Mouse (Mus musculus): ENCODE results near the gene 5830411N06Rik. TPM values are rescaled to one million over a fixed set of nuclear protein-coding genes. Genes with fewer than 3 reads are reported as not detected.

Gene 5830411N06Rik
- total and polyA plus RNA-seq, 2 experiments from 2014 or later = not detected

DNA sequence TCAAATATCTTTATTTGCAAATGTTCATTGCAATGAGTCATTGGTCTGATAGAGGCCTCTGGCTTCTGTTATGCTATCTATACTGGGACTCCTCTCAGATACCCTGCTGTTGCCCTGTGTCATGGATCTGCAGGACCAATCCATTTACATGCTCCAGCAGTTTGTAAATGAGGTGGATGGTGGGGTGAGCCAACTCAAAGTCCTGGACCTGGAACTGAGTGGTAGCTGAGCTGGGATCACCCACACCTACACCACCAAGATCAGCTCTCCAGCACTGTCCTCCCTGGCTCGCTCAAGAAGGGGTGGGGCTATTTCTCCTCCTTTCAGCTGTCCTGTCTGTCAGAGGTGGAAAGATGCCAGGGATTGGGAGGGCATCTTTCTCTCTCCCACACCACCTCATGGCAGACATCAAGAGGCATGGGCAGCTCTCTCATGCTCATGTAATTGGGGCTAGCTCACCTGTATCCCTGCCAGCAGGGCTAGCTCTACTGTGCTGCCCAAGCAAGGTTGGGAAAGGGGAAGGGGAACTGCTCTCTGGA is 82.8 kb downstream of the 5830411N06Rik start:
- DNase-seq (ENCODE audit: low spot score) (peak; percentile 4), ATAC-seq (no peak)
- Histone ChIP-seq H3K27ac (no peak overlapping the region), H3K9ac (replicated peaks; ENCODE audit: low read length) (no peak overlapping the region), H3K9me3 (ENCODE audit: low read length) (no peaks in the 10 kb centered on the region), H3K36me3 (ENCODE audit: insufficient read depth, low read length) (no peaks in the 10 kb centered on the region), H3K27me3 (ENCODE audit: insufficient read depth, low read length) (no peaks in the 10 kb centered on the region), H3K4me2 (ENCODE audit: low read depth, low read length) (no peak overlapping the region), H3K4me3 (ENCODE audit: low read length) (no peak overlapping the region), H3K4me1 (ENCODE audit: insufficient read depth, low read length) (no peaks in the 10 kb centered on the region)
- no peak for TF ChIP-seq CTCF (IDR thresholded peaks at IDR 0.05; ENCODE audit: low read depth)
- whole genome bisulfite sequencing = 35% methylated on average over 1 of the region's 1 CpGs

- Histone ChIP-seq H3K36me3 (ENCODE audit: insufficient read depth, low read length) (no peaks in the 10 kb centered on the region), H3K9me3 (ENCODE audit: low read length) (no peaks in the 10 kb centered on the region), H3K27me3 (ENCODE audit: insufficient read depth, low read length) (no peaks in the 10 kb centered on the region), H3K4me2 (ENCODE audit: low read depth, low read length) (no peak within 1 kb of the TSS), H3K27ac (no peak within 1 kb of the TSS), H3K4me1 (ENCODE audit: insufficient read depth, low read length) (no peaks in the 10 kb centered on the region), H3K4me3 (ENCODE audit: low read length) (no peak within 1 kb of the TSS), H3K9ac (replicated peaks; ENCODE audit: low read length) (no peak within 1 kb of the TSS)
- 77% methylated on average over 2 of the region's 2 CpGs for WGBS
- ATAC-seq = no peak
- TF ChIP-seq CTCF (IDR thresholded peaks at IDR 0.05; ENCODE audit: low read depth) = no peak
- no peak for DNase-seq (ENCODE audit: low spot score)
Measured at GRCm38 (mm10) chr7:140333717-140334116, 86.6 kb downstream of the 5830411N06Rik start, which contains the start of gene Olfr527. TSS of gene Olfr527 (plus strand) at chr7:140334017.

Other genes with a start within 250 kb of the 5830411N06Rik start
- gene Zfp511, start 210.9 kb upstream of the 5830411N06Rik start, total RNA-seq (2014; rRNA removed) = 23.3 and 42.9 TPM in 2 replicates
- gene Zfp511, start 210.9 kb upstream of the 5830411N06Rik start, polyA plus RNA-seq (2015; fragmentation: Nextera tagmentation; extraction: Ambion mirVana) = 60.5 and 63.9 TPM in 2 replicates
- gene Tubgcp2, start 210.6 kb upstream of the 5830411N06Rik start, total RNA-seq (2014; rRNA removed) = 61.7 and 63.7 TPM in 2 replicates
- 58.3 TPM in 2 replicates for gene Tubgcp2, start 210.6 kb upstream of the 5830411N06Rik start, polyA plus RNA-seq (2015; fragmentation: Nextera tagmentation; extraction: Ambion mirVana)
- gene Msx3, start 198.2 kb upstream of the 5830411N06Rik start, total RNA-seq (2014; rRNA removed) = 0.94 and 1.2 TPM in 2 replicates
- 1.9 and 2.0 TPM in 2 replicates for gene Msx3, start 198.2 kb upstream of the 5830411N06Rik start, polyA plus RNA-seq (2015; fragmentation: Nextera tagmentation; extraction: Ambion mirVana)
- gene Caly, start 164.7 kb upstream of the 5830411N06Rik start, total RNA-seq (2014; rRNA removed) = 422 and 452 TPM in 2 replicates
- gene Caly, start 164.7 kb upstream of the 5830411N06Rik start, polyA plus RNA-seq (2015; fragmentation: Nextera tagmentation; extraction: Ambion mirVana) = 460 and 486 TPM in 2 replicates
- not detected in 2 replicates for gene Prap1, start 153.9 kb upstream of the 5830411N06Rik start, total RNA-seq (2014; rRNA removed)
- gene Prap1, start 153.9 kb upstream of the 5830411N06Rik start, polyA plus RNA-seq (2015; fragmentation: Nextera tagmentation; extraction: Ambion mirVana) = not detected in 2 replicates
- gene Fuom, start 144.8 kb upstream of the 5830411N06Rik start, total RNA-seq (2014; rRNA removed) = 34.3 and 36.2 TPM in 2 replicates
- gene Fuom, start 144.8 kb upstream of the 5830411N06Rik start, polyA plus RNA-seq (2015; fragmentation: Nextera tagmentation; extraction: Ambion mirVana) = 53.0 and 54.3 TPM in 2 replicates
- gene Paox, start 131.5 kb upstream of the 5830411N06Rik start, total RNA-seq (2014; rRNA removed) = 9.4 and 15.2 TPM in 2 replicates
- gene Paox, start 131.5 kb upstream of the 5830411N06Rik start, polyA plus RNA-seq (2015; fragmentation: Nextera tagmentation; extraction: Ambion mirVana) = 8.9 TPM in 2 replicates
- gene Echs1, start 130.8 kb upstream of the 5830411N06Rik start, total RNA-seq (2014; rRNA removed) = 88.7 and 91.5 TPM in 2 replicates
- 136 and 145 TPM in 2 replicates for gene Echs1, start 130.8 kb upstream of the 5830411N06Rik start, polyA plus RNA-seq (2015; fragmentation: Nextera tagmentation; extraction: Ambion mirVana)
- 6.4 and 7.2 TPM in 2 replicates for gene Mtg1, start 109.7 kb upstream of the 5830411N06Rik start, total RNA-seq (2014; rRNA removed)
- gene Mtg1, start 109.7 kb upstream of the 5830411N06Rik start, polyA plus RNA-seq (2015; fragmentation: Nextera tagmentation; extraction: Ambion mirVana) = 32.6 and 33.5 TPM in 2 replicates
- 64.7 and 66.4 TPM in 2 replicates for gene Sprn, start 92.4 kb upstream of the 5830411N06Rik start, total RNA-seq (2014; rRNA removed)
- 27.2 and 29.9 TPM in 2 replicates for gene Sprn, start 92.4 kb upstream of the 5830411N06Rik start, polyA plus RNA-seq (2015; fragmentation: Nextera tagmentation; extraction: Ambion mirVana)
- not detected in 2 replicates for gene Olfr522, start 82.5 kb upstream of the 5830411N06Rik start, total RNA-seq (2014; rRNA removed)
- gene Olfr522, start 82.5 kb upstream of the 5830411N06Rik start, polyA plus RNA-seq (2015; fragmentation: Nextera tagmentation; extraction: Ambion mirVana) = not detected in 2 replicates
- not detected in 2 replicates for gene Olfr523, start 74.1 kb upstream of the 5830411N06Rik start, total RNA-seq (2014; rRNA removed)
- gene Olfr523, start 74.1 kb upstream of the 5830411N06Rik start, polyA plus RNA-seq (2015; fragmentation: Nextera tagmentation; extraction: Ambion mirVana) = not detected in 2 replicates
- gene Olfr524, start 41.3 kb upstream of the 5830411N06Rik start, total RNA-seq (2014; rRNA removed) = not detected in 2 replicates
- not detected in 2 replicates for gene Olfr524, start 41.3 kb upstream of the 5830411N06Rik start, polyA plus RNA-seq (2015; fragmentation: Nextera tagmentation; extraction: Ambion mirVana)
- gene Cd163l1, start 29.0 kb upstream of the 5830411N06Rik start, total RNA-seq (2014; rRNA removed) = not detected in 2 replicates
- gene Cd163l1, start 29.0 kb upstream of the 5830411N06Rik start, polyA plus RNA-seq (2015; fragmentation: Nextera tagmentation; extraction: Ambion mirVana) = not detected in 2 replicates
- not detected in 2 replicates for gene Olfr525, start 73.6 kb downstream of the 5830411N06Rik start, total RNA-seq (2014; rRNA removed)
- not detected in 2 replicates for gene Olfr525, start 73.6 kb downstream of the 5830411N06Rik start, polyA plus RNA-seq (2015; fragmentation: Nextera tagmentation; extraction: Ambion mirVana)
- gene Olfr527, start 86.7 kb downstream of the 5830411N06Rik start, total RNA-seq (2014; rRNA removed) = not detected in 2 replicates
- not detected in 2 replicates for gene Olfr527, start 86.7 kb downstream of the 5830411N06Rik start, polyA plus RNA-seq (2015; fragmentation: Nextera tagmentation; extraction: Ambion mirVana)
- gene Olfr60, start 114.4 kb downstream of the 5830411N06Rik start, total RNA-seq (2014; rRNA removed) = not detected in 2 replicates
- gene Olfr60, start 114.4 kb downstream of the 5830411N06Rik start, polyA plus RNA-seq (2015; fragmentation: Nextera tagmentation; extraction: Ambion mirVana) = not detected in 2 replicates
- gene Olfr530, start 129.0 kb downstream of the 5830411N06Rik start, total RNA-seq (2014; rRNA removed) = not detected in 2 replicates
- gene Olfr530, start 129.0 kb downstream of the 5830411N06Rik start, polyA plus RNA-seq (2015; fragmentation: Nextera tagmentation; extraction: Ambion mirVana) = not detected in 2 replicates
- not detected in 2 replicates for gene Olfr531, start 155.6 kb downstream of the 5830411N06Rik start, total RNA-seq (2014; rRNA removed)
- gene Olfr531, start 155.6 kb downstream of the 5830411N06Rik start, polyA plus RNA-seq (2015; fragmentation: Nextera tagmentation; extraction: Ambion mirVana) = not detected in 2 replicates
- not detected in 2 replicates for gene Olfr532, start 174.4 kb downstream of the 5830411N06Rik start, total RNA-seq (2014; rRNA removed)
- not detected in 2 replicates for gene Olfr532, start 174.4 kb downstream of the 5830411N06Rik start, polyA plus RNA-seq (2015; fragmentation: Nextera tagmentation; extraction: Ambion mirVana)
- not detected in 2 replicates for gene Olfr533, start 216.1 kb downstream of the 5830411N06Rik start, total RNA-seq (2014; rRNA removed)
- not detected in 2 replicates for gene Olfr533, start 216.1 kb downstream of the 5830411N06Rik start, polyA plus RNA-seq (2015; fragmentation: Nextera tagmentation; extraction: Ambion mirVana)
- gene Olfr535, start 236.9 kb downstream of the 5830411N06Rik start, total RNA-seq (2014; rRNA removed) = not detected in 2 replicates
- gene Olfr535, start 236.9 kb downstream of the 5830411N06Rik start, polyA plus RNA-seq (2015; fragmentation: Nextera tagmentation; extraction: Ambion mirVana) = not detected in 2 replicates

Measured in hindbrain, postnatal 0 days (tissue).